Mouse (Mus musculus): Measurements from ENCODE around the gene Trim14.

GRCm38 (mm10) chr4:46450519-46451131 is 85.3 kb downstream of the Trim14 start, which contains the start of gene Anp32b:
- TF ChIP-seq POLR2A (IDR thresholded peaks at IDR 0.05; ENCODE audit: insufficient read depth, low read depth, low read length) (peak; percentile 38; the same call in 1 of the 2 replicates), CTCF (IDR thresholded peaks at IDR 0.05) (peak; percentile 80), EP300 (IDR thresholded peaks at IDR 0.05; ENCODE audit: insufficient read depth, low read depth, low read length) (no peak)

All from heart, adult 2 months (tissue).